Mouse (Mus musculus): ENCODE data around the gene Dnah7a. TPM values are rescaled to one million over a fixed set of nuclear protein-coding genes. Genes with fewer than 3 reads are reported as not detected.
"Not testable (repeated sequence)": the region's sequence is repeated elsewhere in the genome, so short reads cannot be mapped to it uniquely, and the experiment has no call there.

The Dnah7a gene
- 2.6 and 3.5 TPM in 2 replicates for polyA plus RNA-seq (2015; fragmentation: Nextera tagmentation; extraction: Ambion mirVana)

DNA sequence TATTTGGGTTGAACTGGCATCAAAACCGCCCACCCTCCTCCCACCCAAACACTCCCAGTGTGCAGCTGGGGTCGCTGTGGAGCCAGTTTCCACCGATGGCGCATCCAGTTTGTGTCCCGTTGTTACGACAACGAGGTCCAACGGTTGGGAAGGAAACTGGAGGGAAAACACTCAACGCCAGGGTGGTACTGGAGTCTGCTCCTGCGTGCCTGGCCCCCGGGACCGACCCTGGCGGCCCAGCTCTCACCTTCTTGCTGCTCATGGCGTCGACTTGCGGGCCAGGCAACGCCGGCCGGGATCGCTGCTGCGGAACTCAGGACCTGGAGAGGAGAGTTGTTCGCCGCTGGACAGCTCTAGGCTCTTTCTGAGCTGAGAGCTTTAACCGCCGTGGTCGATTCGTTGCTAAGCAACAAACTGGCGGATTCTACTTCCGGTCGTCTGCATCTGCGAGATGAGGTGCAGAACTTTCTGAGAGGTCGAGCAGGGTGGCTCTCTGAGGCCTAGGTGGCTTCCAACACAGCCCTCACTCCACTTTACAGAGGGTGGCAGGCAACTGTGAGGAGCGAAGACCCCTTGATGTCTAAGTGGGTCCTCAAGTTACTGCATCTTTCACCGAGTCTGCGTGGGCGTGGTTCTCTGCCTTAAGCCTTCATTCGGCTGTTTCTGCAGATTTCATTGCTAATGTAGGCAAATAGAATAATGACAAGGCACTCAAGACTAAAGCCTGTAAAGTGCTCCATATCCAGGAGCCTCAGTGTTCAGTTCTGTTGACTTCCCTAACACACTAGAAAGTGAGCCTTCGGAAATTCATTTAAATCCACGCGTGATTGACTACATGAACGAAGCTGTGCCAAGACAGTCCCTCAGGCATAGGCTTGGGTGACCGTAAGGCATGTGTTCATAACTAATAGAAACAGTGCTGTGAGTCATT lies at the start of gene Dnah7a:
Gene Dnah7a, minus strand, starts transcription at position 354 of the 931 bp plus-strand sequence.
- ATAC-seq (ENCODE audit: insufficient number of reproducible peaks, insufficient read depth, low FRiP score, low TSS enrichment, low read depth): peak; percentile 69
- Histone ChIP-seq H3K9me3 (no peaks in the 10 kb centered on the region), H3K27me3 (no peaks in the 10 kb centered on the region), H3K4me3 (peak within 1 kb of the TSS; percentile 58), H3K9ac (peak within 1 kb of the TSS; percentile 65; the same call in 1 of the 2 replicates), H3K4me1 (peaks cover 11% of the 10 kb centered on the region), H3K4me2 (peak within 1 kb of the TSS; percentile 89), H3K36me3 (no peaks in the 10 kb centered on the region), H3K27ac (peak within 1 kb of the TSS; percentile 66; the same call in 1 of the 2 replicates)
- 8% methylated on average over 42 of the region's 42 CpGs for WGBS

- H3K36me3 ChIP-seq: peaks cover 10% of the 10 kb centered on the region; the same call in 1 of the 2 replicates
- ATAC-seq (ENCODE audit: insufficient number of reproducible peaks, insufficient read depth, low FRiP score, low TSS enrichment, low read depth); H3K4me2 ChIP-seq; H3K4me1 ChIP-seq; H3K4me3 ChIP-seq; H3K9me3 ChIP-seq; H3K27me3 ChIP-seq; H3K9ac ChIP-seq; H3K27ac ChIP-seq: not testable (repeated sequence)
- WGBS: 94% methylated on average over 2 of the region's 2 CpGs
These were observed 46.9 kb upstream of the Dnah7a start for GRCm38 (mm10) chr1:53753501-53753900.

DNA sequence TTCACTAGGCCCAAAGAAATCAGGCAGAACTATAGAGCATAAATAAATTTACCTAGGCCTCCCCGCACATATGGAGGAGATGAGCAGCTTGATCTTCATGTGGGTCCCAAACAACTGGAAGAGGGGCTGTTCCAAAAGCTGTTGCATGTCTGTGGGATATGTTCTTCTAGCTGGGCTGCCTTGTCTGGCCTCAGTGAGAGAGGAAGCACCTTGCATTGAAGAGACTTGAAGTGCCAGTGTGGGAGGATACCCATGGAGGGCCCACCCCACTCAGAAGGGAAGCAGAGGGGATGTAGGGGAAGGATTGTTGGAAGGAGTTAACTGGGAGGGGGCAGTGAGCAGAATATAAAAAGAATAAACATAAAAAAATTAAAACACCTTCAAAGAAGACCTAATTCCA lies 44.6 kb upstream of the Dnah7a start:
- H3K9ac ChIP-seq: no peak overlapping the region
- no peak overlapping the region for H3K4me2 ChIP-seq
- H3K27ac ChIP-seq: no peak overlapping the region
- H3K36me3 ChIP-seq: no peaks in the 10 kb centered on the region
- H3K4me1 ChIP-seq: no peaks in the 10 kb centered on the region
- WGBS: 64% methylated on average over 1 of the region's 1 CpGs
- no peaks in the 10 kb centered on the region for H3K9me3 ChIP-seq
- no peaks in the 10 kb centered on the region for H3K27me3 ChIP-seq
- no peak overlapping the region for H3K4me3 ChIP-seq
- no peak for ATAC-seq (ENCODE audit: insufficient number of reproducible peaks, insufficient read depth, low FRiP score, low TSS enrichment, low read depth)

- not testable (repeated sequence) for ATAC-seq (ENCODE audit: insufficient number of reproducible peaks, insufficient read depth, low FRiP score, low TSS enrichment, low read depth); H3K27ac ChIP-seq; H3K27me3 ChIP-seq; H3K9me3 ChIP-seq; H3K9ac ChIP-seq; H3K4me2 ChIP-seq; H3K4me1 ChIP-seq; H3K4me3 ChIP-seq; H3K36me3 ChIP-seq
- WGBS: 82% methylated on average over 7 of the region's 7 CpGs
These were observed 44.1 kb upstream of the Dnah7a start for GRCm38 (mm10) chr1:53750697-53751096.

DNA sequence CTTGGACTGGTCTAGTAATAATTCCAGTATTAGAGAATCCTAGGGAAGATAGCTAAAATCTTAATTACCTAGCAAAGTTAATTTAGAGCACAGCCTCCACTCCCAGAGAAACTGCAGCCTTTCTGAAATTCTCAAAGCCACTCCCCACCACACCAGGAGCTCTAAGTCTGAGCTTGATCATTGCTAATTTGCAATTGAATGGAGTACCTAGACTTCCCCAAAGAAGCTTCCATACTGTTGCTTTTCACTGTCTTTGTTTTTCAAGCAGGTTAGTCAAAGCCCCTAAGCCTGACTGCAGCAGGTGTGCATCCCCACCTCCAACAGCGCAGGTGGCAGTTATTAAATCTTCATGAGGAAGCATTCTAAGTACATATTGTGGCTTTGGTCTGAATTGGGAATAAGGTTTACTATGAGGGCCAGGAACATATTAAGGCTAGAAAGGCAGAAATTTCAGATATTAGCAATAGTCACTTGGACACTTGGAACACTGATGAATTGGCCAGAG lies 43.3 kb upstream of the Dnah7a start:
- not testable (repeated sequence) for H3K9me3 ChIP-seq; ATAC-seq (ENCODE audit: insufficient number of reproducible peaks, insufficient read depth, low FRiP score, low TSS enrichment, low read depth); H3K4me3 ChIP-seq; H3K4me2 ChIP-seq; H3K27ac ChIP-seq; H3K4me1 ChIP-seq; H3K36me3 ChIP-seq; H3K9ac ChIP-seq; H3K27me3 ChIP-seq
- 60% methylated on average over 1 of the region's 1 CpGs for WGBS

DNA sequence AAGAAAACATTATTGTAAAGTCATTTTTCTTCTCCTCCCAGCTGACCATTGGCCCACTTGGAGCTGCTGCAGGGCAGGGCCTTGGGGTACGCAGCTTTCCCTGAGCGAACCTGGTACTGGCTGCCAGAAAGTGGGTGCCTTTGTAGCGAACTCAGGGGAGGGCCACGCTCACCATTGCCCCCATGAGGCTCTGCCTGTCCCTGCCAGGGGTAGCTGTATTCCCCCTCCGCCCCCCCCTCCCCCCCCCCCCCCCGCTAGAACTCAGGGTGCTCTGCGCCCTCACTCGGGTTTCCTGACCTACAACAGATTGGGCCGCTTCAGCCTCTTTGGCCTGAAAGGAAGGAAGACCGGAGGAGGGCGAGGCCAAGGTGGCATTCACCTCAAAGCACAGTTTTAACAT lies 42.0 kb upstream of the Dnah7a start:
- Histone ChIP-seq H3K4me3 (no peak overlapping the region), H3K27ac (no peak overlapping the region), H3K27me3 (no peaks in the 10 kb centered on the region), H3K4me2 (no peak overlapping the region), H3K9me3 (no peaks in the 10 kb centered on the region), H3K36me3 (no peaks in the 10 kb centered on the region), H3K4me1 (no peaks in the 10 kb centered on the region), H3K9ac (no peak overlapping the region)
- WGBS: 34% methylated on average over 8 of the region's 11 CpGs
- no peak for ATAC-seq (ENCODE audit: insufficient number of reproducible peaks, insufficient read depth, low FRiP score, low TSS enrichment, low read depth)

DNA sequence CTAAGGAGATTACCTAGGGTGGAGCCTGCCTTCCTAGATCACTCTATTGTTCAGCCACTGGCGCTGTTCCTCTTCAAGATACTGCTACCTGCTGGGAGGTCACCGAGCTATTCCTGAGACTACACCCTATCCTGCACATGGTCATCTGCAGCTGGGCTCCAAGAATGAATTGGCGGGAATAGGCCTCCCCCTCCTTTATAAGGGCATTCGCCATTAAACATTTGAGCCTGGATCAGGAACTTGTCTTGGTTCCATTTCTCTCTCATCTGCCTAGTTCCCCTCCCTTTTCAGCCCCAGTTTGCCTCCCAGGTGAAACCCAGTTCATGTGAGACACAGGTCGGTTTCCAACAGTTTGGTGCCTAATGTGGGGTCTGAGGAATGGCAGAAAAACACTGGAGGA lies 39.4 kb upstream of the Dnah7a start:
- Histone ChIP-seq H3K36me3 (no peaks in the 10 kb centered on the region), H3K4me3 (no peak overlapping the region), H3K9me3 (no peaks in the 10 kb centered on the region), H3K27ac (no peak overlapping the region), H3K4me1 (no peaks in the 10 kb centered on the region), H3K4me2 (no peak overlapping the region), H3K9ac (no peak overlapping the region), H3K27me3 (no peaks in the 10 kb centered on the region)
- ATAC-seq (ENCODE audit: insufficient number of reproducible peaks, insufficient read depth, low FRiP score, low TSS enrichment, low read depth): no peak
- WGBS: 72% methylated on average over 5 of the region's 5 CpGs

- 82% methylated on average over 3 of the region's 3 CpGs for WGBS
- Histone ChIP-seq H3K27me3 (no peaks in the 10 kb centered on the region), H3K36me3 (no peaks in the 10 kb centered on the region), H3K27ac (no peak overlapping the region), H3K9ac (no peak overlapping the region), H3K4me1 (no peaks in the 10 kb centered on the region), H3K9me3 (no peaks in the 10 kb centered on the region), H3K4me2 (no peak overlapping the region), H3K4me3 (no peak overlapping the region)
- ATAC-seq (ENCODE audit: insufficient number of reproducible peaks, insufficient read depth, low FRiP score, low TSS enrichment, low read depth): no peak
These were observed 35.3 kb upstream of the Dnah7a start for GRCm38 (mm10) chr1:53741742-53742458.

GRCm38 (mm10) chr1:53740777-53741336 lies 34.3 kb upstream of the Dnah7a start:
- no peak overlapping the region for H3K4me3 ChIP-seq
- ATAC-seq (ENCODE audit: insufficient number of reproducible peaks, insufficient read depth, low FRiP score, low TSS enrichment, low read depth): no peak
- H3K9ac ChIP-seq: no peak overlapping the region
- no peaks in the 10 kb centered on the region for H3K27me3 ChIP-seq
- H3K4me1 ChIP-seq: no peaks in the 10 kb centered on the region
- WGBS: 64% methylated on average over 4 of the region's 4 CpGs
- H3K9me3 ChIP-seq: no peaks in the 10 kb centered on the region
- H3K4me2 ChIP-seq: no peak overlapping the region
- H3K36me3 ChIP-seq: no peaks in the 10 kb centered on the region
- no peak overlapping the region for H3K27ac ChIP-seq

DNA sequence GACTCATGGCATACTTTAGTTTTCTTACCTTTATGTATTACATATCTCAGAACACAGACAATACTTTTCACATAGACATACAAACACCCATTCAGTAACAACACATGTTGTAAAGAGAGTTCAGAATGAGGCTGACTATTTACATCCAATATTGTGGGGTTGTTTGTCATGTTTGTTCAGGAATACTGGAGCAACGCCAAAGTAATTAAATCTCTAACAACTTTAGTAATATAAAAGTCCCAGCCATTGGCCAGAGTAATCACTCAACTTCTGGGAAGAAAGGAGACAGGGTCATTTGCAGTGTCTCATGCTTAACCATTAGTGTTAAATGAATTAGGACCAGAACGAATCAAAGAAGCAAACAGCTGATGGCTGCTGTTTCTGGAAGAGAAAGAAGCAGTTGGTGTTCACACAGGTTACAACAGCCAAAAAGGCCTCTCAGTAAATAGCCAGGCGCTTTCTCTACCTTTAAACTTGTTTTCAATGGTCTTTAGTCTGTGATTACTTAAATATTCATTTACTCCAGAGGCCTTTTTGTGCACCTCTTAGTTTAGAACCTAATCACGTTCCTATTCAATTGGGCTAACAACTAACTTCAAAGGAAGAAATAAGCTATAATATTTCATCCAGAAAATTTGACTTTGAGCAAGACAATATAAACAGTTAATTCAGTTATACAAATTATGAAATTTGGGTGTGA lies 33.6 kb upstream of the Dnah7a start:
- H3K9me3 ChIP-seq; ATAC-seq (ENCODE audit: insufficient number of reproducible peaks, insufficient read depth, low FRiP score, low TSS enrichment, low read depth); H3K4me1 ChIP-seq; H3K27me3 ChIP-seq; H3K36me3 ChIP-seq; H3K4me2 ChIP-seq; H3K4me3 ChIP-seq; H3K9ac ChIP-seq; H3K27ac ChIP-seq: not testable (repeated sequence)
- WGBS: 62% methylated on average over 4 of the region's 4 CpGs

- Histone ChIP-seq H3K4me1 (no peaks in the 10 kb centered on the region), H3K27ac (no peak overlapping the region), H3K36me3 (no peaks in the 10 kb centered on the region), H3K9me3 (no peaks in the 10 kb centered on the region), H3K9ac (no peak overlapping the region), H3K4me2 (no peak overlapping the region), H3K4me3 (no peak overlapping the region), H3K27me3 (no peaks in the 10 kb centered on the region)
- ATAC-seq (ENCODE audit: insufficient number of reproducible peaks, insufficient read depth, low FRiP score, low TSS enrichment, low read depth): no peak
- 90% methylated on average over 3 of the region's 3 CpGs for WGBS
These were observed 30.0 kb upstream of the Dnah7a start for GRCm38 (mm10) chr1:53736583-53736982.

Measured in embryonic facial prominence, embryonic 13.5 days (tissue).